ENCODE assay signal across 10 mouse cellular contexts in genomic region chrX:47292548-47293147, GRCm38 (mm10).
DNase-seq lines count a peak whose midpoint lies in the region; ATAC-seq and TF ChIP-seq lines count a peak whose summit lies in the region.
"Had no signal": no experiment of that assay in that cellular context is flagged by ENCODE, and none has a peak within 500 bp of the region (broad histone marks: within the 10 kb centered on the region; RNA-seq: fewer than 3 reads in every experiment).

No protein-coding gene starts in this region.

- TF ChIP-seq CTCF in lung, adult 2 months (IDR thresholded peaks at IDR 0.05; ENCODE audit: insufficient read depth, low read length): no peak
- TF ChIP-seq CTCF in forebrain, postnatal 0 days (IDR thresholded peaks at IDR 0.05; ENCODE audit: low read depth): peak; percentile 61

- no peak for TF ChIP-seq POLR2A in lung, adult 2 months (IDR thresholded peaks at IDR 0.05; ENCODE audit: borderline replicate concordance, extremely low read depth, low read depth, low read length)

- no peak overlapping the region for H3K27ac ChIP-seq in forebrain, postnatal 0 days (ENCODE audit: low read depth, low read length)
- H3K27ac ChIP-seq: embryonic facial prominence, embryonic 15.5 days; limb, embryonic 15.5 days had no signal

- ATAC-seq in forebrain, postnatal 0 days: 0 out of 2 replicates have a peak, but pooled peaks have one; percentile 32

- peak; percentile 18 for DNase-seq in adrenal gland, postnatal 10 days
- DNase-seq in adrenal gland, adult 2 months: no peak
- peak; percentile 0 for DNase-seq in lung, postnatal 14 days
- no peak for DNase-seq in lung, adult 2 months
- peak; percentile 58 for DNase-seq in forebrain, postnatal 0 days
- peak; percentile 2 to 35 for DNase-seq in left cerebral cortex, adult 9 months (ENCODE audit: low spot score in 2 of 2)
- peak; percentile 49 for DNase-seq in retina, postnatal 1 day
- no peak for DNase-seq in natural killer cell, adult 2 months (ENCODE audit: low spot score in 2 of 2)

- H3K4me1 ChIP-seq in lung, adult 2 months (ENCODE audit: control insufficient read depth, insufficient read depth, low read length): no peaks in the 10 kb centered on the region
- no peaks in the 10 kb centered on the region for H3K4me1 ChIP-seq in forebrain, postnatal 0 days (ENCODE audit: insufficient read depth)
- H3K4me1 ChIP-seq: embryonic facial prominence, embryonic 15.5 days; limb, embryonic 15.5 days had no signal

- H3K27me3 ChIP-seq in forebrain, postnatal 0 days (ENCODE audit: insufficient read depth, low read length): no peaks in the 10 kb centered on the region
- H3K27me3 ChIP-seq: embryonic facial prominence, embryonic 15.5 days; limb, embryonic 15.5 days had no signal

- no peak overlapping the region for H3K4me2 ChIP-seq in forebrain, postnatal 0 days (ENCODE audit: low read depth)
- H3K4me2 ChIP-seq: embryonic facial prominence, embryonic 15.5 days; limb, embryonic 15.5 days had no signal

- no peak overlapping the region for H3K4me3 ChIP-seq in lung, adult 2 months (replicated peaks; ENCODE audit: extremely low read depth, low read depth, low read length)
- H3K4me3 ChIP-seq in forebrain, postnatal 0 days (ENCODE audit: low read depth, low read length): no peak overlapping the region
- H3K4me3 ChIP-seq: embryonic facial prominence, embryonic 15.5 days; limb, embryonic 15.5 days had no signal

- H3K9ac ChIP-seq in forebrain, postnatal 0 days: no peak overlapping the region
- H3K9ac ChIP-seq: embryonic facial prominence, embryonic 15.5 days; limb, embryonic 15.5 days had no signal

- H3K9me3 ChIP-seq in forebrain, postnatal 0 days (ENCODE audit: low read length): no peaks in the 10 kb centered on the region
- H3K9me3 ChIP-seq: embryonic facial prominence, embryonic 15.5 days; limb, embryonic 15.5 days had no signal

- no peaks in the 10 kb centered on the region for H3K36me3 ChIP-seq in forebrain, postnatal 0 days (ENCODE audit: insufficient read depth)
- H3K36me3 ChIP-seq: embryonic facial prominence, embryonic 15.5 days; limb, embryonic 15.5 days had no signal

Comparison
In these comparisons a context has a peak if more than half of its experiments do, and no peak if none do; other contexts are left out.
1. DNase-seq: peak in adrenal gland, postnatal 10 days (single experiment), lung, postnatal 14 days (single experiment), forebrain, postnatal 0 days (single experiment), left cerebral cortex, adult 9 months (2 of 2) and retina, postnatal 1 day (single experiment); none in adrenal gland, adult 2 months (single experiment), lung, adult 2 months (single experiment) and natural killer cell, adult 2 months (0 of 2).